Mouse (Mus musculus) embryonic facial prominence, embryonic 14.5 days (tissue): ENCODE data around the gene Aak1. TPM values are rescaled to one million over a fixed set of nuclear protein-coding genes. Genes with fewer than 3 reads are reported as not detected.
"Not testable (repeated sequence)": the region's sequence is repeated elsewhere in the genome, so short reads cannot be mapped to it uniquely, and the experiment has no call there.

Source experiments
- ATAC-seq: fragments of 200-750 bp; cut with Nextera tagmentation; 2 replicates; pipeline ENCODE4 v1.8.0; 2017; ENCODE audit warnings: low read depth, moderate number of reproducible peaks, moderate TSS enrichment
- DNase-seq: peaks from one replicate; pipeline ENCODE4 v3.0.0-alpha.2; 2015; ENCODE audit warnings: low spot score
- H3K27ac ChIP-seq: fragments of 300-500 bp; sonication (generic); replicated peaks from 2 replicates; pipeline ENCODE4 v1.5.1; 2014; ENCODE audit warnings: low read depth, mild to moderate bottlenecking, low read length, moderate library complexity
- H3K27me3 ChIP-seq: fragments of 300-500 bp; sonication (generic); replicated peaks from 2 replicates; pipeline ENCODE4 v1.6.1; 2014; ENCODE audit warnings: low read length; ENCODE audit not compliant: control insufficient read depth, insufficient read depth
- H3K36me3 ChIP-seq: fragments of 300-500 bp; sonication (generic); 2 replicates; pipeline ENCODE4 v1.6.1; 2014; ENCODE audit warnings: low read length, mixed read lengths; ENCODE audit not compliant: control insufficient read depth, insufficient read depth
- H3K4me1 ChIP-seq: fragments of 300-500 bp; sonication (generic); 2 replicates; pipeline ENCODE4 v1.6.1; 2014; ENCODE audit warnings: antibody characterized with exemption, low read length; ENCODE audit not compliant: control insufficient read depth, insufficient read depth
- H3K4me2 ChIP-seq: fragments of 300-500 bp; sonication (generic); 2 replicates; pipeline ENCODE4 v1.6.1; 2014; ENCODE audit warnings: low read depth, mild to moderate bottlenecking, low read length, moderate library complexity, mixed read lengths
- H3K4me3 ChIP-seq: fragments of 300-500 bp; sonication (generic); 2 replicates; pipeline ENCODE4 v1.5.1; 2014; ENCODE audit warnings: low read depth, mild to moderate bottlenecking, low read length
- H3K9ac ChIP-seq: fragments of 300-500 bp; sonication (generic); 2 replicates; pipeline ENCODE4 v1.6.1; 2014; ENCODE audit warnings: low read depth, mild to moderate bottlenecking, low read length, moderate library complexity, mixed read lengths
- H3K9me3 ChIP-seq: fragments of 300-500 bp; sonication (generic); 2 replicates; pipeline ENCODE4 v1.6.1; 2016; ENCODE audit warnings: low read length; ENCODE audit not compliant: control insufficient read depth
- WGBS: fragments of 180-500 bp; shearing (Covaris S2); extraction: QIAGEN DNeasy Blood & Tissue Kit; methylation state at CpG from one replicate; pipeline ENCODE4 v1.1.7; 2014; 5-methylcytosine and 5-hydroxymethylcytosine counted together
- polyA plus RNA-seq: library from polyadenylated mRNA; unstranded; fragments of >200 nt; fragmentation: Nextera tagmentation; extraction: Ambion mirVana; gene quantifications from 2 replicates; pipeline ENCODE4 v1.2.1, GENCODE M21; 2014

Aak1 gene
- polyA plus RNA-seq, 1 experiment from 2014 or later, result 22.4 TPM

- DNase-seq (no peak), ATAC-seq (no peak)
- Histone ChIP-seq H3K4me3 (no peak overlapping the region), H3K4me1 (peaks cover 3% of the 10 kb centered on the region; the same call in 1 of the 2 replicates), H3K4me2 (no peak overlapping the region), H3K9ac (no peak overlapping the region), H3K36me3 (0 out of 2 replicates have a peak, but pooled peaks cover 4% of the 10 kb centered on the region), H3K9me3 (no peaks in the 10 kb centered on the region), H3K27ac (no peak overlapping the region), H3K27me3 (no peaks in the 10 kb centered on the region)
Measured at GRCm38 (mm10) chr6:87005577-87005976, 156.3 kb downstream of the Aak1 start.

- H3K9ac ChIP-seq, result peak within 1 kb of the TSS; percentile 88
- peak within 1 kb of the TSS; percentile 74 for H3K4me3 ChIP-seq
- peak within 1 kb of the TSS; percentile 62 for H3K4me2 ChIP-seq
- H3K36me3 ChIP-seq, result peaks cover 15% of the 10 kb centered on the region
- no peak for ATAC-seq
- no peaks in the 10 kb centered on the region for H3K27me3 ChIP-seq
- H3K9me3 ChIP-seq, result no peaks in the 10 kb centered on the region
- no peak for DNase-seq
- peaks cover 5% of the 10 kb centered on the region; the same call in 1 of the 2 replicates for H3K4me1 ChIP-seq
- peak within 1 kb of the TSS; percentile 69 for H3K27ac ChIP-seq
- WGBS, result 79% methylated on average over 6 of the region's 6 CpGs
Measured at GRCm38 (mm10) chr6:87008887-87009286, 159.6 kb downstream of the Aak1 start, which contains the start of gene Nfu1. TSS of gene Nfu1 (plus strand) at chr6:87009236.

- peak overlapping the region; percentile 69 for H3K27ac ChIP-seq
- peak overlapping the region; percentile 88 for H3K9ac ChIP-seq
- H3K4me2 ChIP-seq, result peak overlapping the region; percentile 62
- peaks cover 21% of the 10 kb centered on the region for H3K36me3 ChIP-seq
- H3K9me3 ChIP-seq, result no peaks in the 10 kb centered on the region
- peak; percentile 97 for ATAC-seq
- peak overlapping the region; percentile 74 for H3K4me3 ChIP-seq
- peaks cover 5% of the 10 kb centered on the region; the same call in 1 of the 2 replicates for H3K4me1 ChIP-seq
- DNase-seq, result peak; percentile 97
- WGBS, result 0% methylated on average over 28 of the region's 36 CpGs
- H3K27me3 ChIP-seq, result no peaks in the 10 kb centered on the region
Measured at GRCm38 (mm10) chr6:87009692-87010328, 160.5 kb downstream of the Aak1 start.

GRCm38 (mm10) chr6:87016916-87017315 lies 167.6 kb downstream of the Aak1 start:
- Histone ChIP-seq H3K4me1 (no peaks in the 10 kb centered on the region), H3K36me3 (peaks cover 82% of the 10 kb centered on the region), H3K4me3 (no peak overlapping the region), H3K9ac (no peak overlapping the region), H3K4me2 (no peak overlapping the region), H3K27ac (no peak overlapping the region), H3K27me3 (no peaks in the 10 kb centered on the region), H3K9me3 (peaks cover 6% of the 10 kb centered on the region; the same call in 1 of the 2 replicates)
- ATAC-seq (no peak), DNase-seq (peak; percentile 23)
- 60% methylated on average over 4 of the region's 4 CpGs for WGBS

- no peak for DNase-seq
- Histone ChIP-seq H3K9ac (no peak overlapping the region), H3K4me2 (no peak overlapping the region), H3K9me3 (peaks cover 6% of the 10 kb centered on the region; the same call in 1 of the 2 replicates), H3K27me3 (no peaks in the 10 kb centered on the region), H3K4me1 (no peaks in the 10 kb centered on the region), H3K27ac (no peak overlapping the region), H3K4me3 (no peak overlapping the region), H3K36me3 (peaks cover 82% of the 10 kb centered on the region)
- 89% methylated on average over 8 of the region's 8 CpGs for WGBS
- no peak for ATAC-seq
Measured at GRCm38 (mm10) chr6:87018874-87019273, 169.6 kb downstream of the Aak1 start.

- Histone ChIP-seq H3K4me3 (no peak overlapping the region), H3K4me1 (no peaks in the 10 kb centered on the region), H3K27me3 (no peaks in the 10 kb centered on the region), H3K9me3 (peaks cover 6% of the 10 kb centered on the region; the same call in 1 of the 2 replicates), H3K36me3 (peaks cover 90% of the 10 kb centered on the region), H3K9ac (no peak overlapping the region), H3K4me2 (no peak overlapping the region), H3K27ac (no peak overlapping the region)
- ATAC-seq, result no peak
- DNase-seq, result no peak
- WGBS, result over 99% methylated on average over 12 of the region's 12 CpGs
Measured at GRCm38 (mm10) chr6:87021791-87022190, 172.5 kb downstream of the Aak1 start.

- no peaks in the 10 kb centered on the region for H3K4me1 ChIP-seq
- 78% methylated on average over 7 of the region's 7 CpGs for WGBS
- DNase-seq, result no peak
Measured at GRCm38 (mm10) chr6:87026980-87027379, 177.7 kb downstream of the Aak1 start.

GRCm38 (mm10) chr6:87028881-87029280 lies 179.6 kb downstream of the Aak1 start:
- no peak for ATAC-seq
- Histone ChIP-seq H3K27ac (no peak overlapping the region), H3K36me3 (peaks cover 64% of the 10 kb centered on the region), H3K4me3 (no peak overlapping the region), H3K4me1 (no peaks in the 10 kb centered on the region), H3K4me2 (no peak overlapping the region), H3K27me3 (no peaks in the 10 kb centered on the region), H3K9me3 (no peaks in the 10 kb centered on the region), H3K9ac (no peak overlapping the region)
- no peak for DNase-seq

More at GRCm38 (mm10) chr6:87026980-87027379, 177.7 kb downstream of the Aak1 start:
- peaks cover 78% of the 10 kb centered on the region for H3K36me3 ChIP-seq
- H3K9me3 ChIP-seq, result no peaks in the 10 kb centered on the region
- H3K4me2 ChIP-seq, result no peak overlapping the region
- no peak overlapping the region for H3K27ac ChIP-seq
- H3K9ac ChIP-seq, result no peak overlapping the region
- H3K4me3 ChIP-seq, result no peak overlapping the region
- ATAC-seq, result no peak
- no peaks in the 10 kb centered on the region for H3K27me3 ChIP-seq

GRCm38 (mm10) chr6:87031310-87031709 lies 182.0 kb downstream of the Aak1 start:
- ATAC-seq, H3K9ac ChIP-seq, H3K9me3 ChIP-seq, H3K4me2 ChIP-seq, H3K4me1 ChIP-seq, H3K4me3 ChIP-seq, H3K27me3 ChIP-seq, DNase-seq, H3K27ac ChIP-seq: not testable (repeated sequence)
- WGBS, result 86% methylated on average over 7 of the region's 7 CpGs
- H3K36me3 ChIP-seq, result peaks cover 39% of the 10 kb centered on the region
